Mouse (Mus musculus): ENCODE data around the gene Cltc. TPM values are rescaled to one million over a fixed set of nuclear protein-coding genes. Genes with fewer than 3 reads are reported as not detected.

Gene Cltc
- total and polyA plus RNA-seq, 2 experiments from 2014 or later = 140 to 440 TPM

DNA sequence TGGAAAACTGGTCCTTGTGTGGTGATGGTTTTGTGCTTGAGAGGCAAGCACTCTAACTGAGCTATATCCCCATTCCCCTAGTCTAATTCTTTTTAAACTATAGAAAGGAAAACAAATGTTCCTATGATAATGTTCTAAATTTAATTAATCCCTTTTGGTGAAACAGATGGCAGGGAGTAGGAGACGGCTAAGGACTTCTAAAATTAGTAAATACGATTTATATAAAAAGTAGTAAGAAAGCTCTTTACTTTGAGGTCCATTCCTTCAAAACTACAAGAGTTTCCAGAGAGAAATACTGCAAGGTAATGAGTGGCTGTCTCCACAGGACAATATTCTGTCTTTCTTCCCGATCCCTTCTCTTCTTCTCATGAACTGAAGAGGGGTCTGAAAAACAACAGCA lies 93.0 kb downstream of the Cltc start:
- Histone ChIP-seq H3K4me3 (ENCODE audit: low read depth, low read length) (no peak overlapping the region), H3K27me3 (ENCODE audit: insufficient read depth, low read length) (no peaks in the 10 kb centered on the region), H3K9ac (replicated peaks; ENCODE audit: low read length, poor library complexity, severe bottlenecking) (no peak overlapping the region), H3K4me2 (ENCODE audit: low read depth, low read length, poor library complexity, severe bottlenecking) (no peak overlapping the region), H3K27ac (ENCODE audit: low read depth, low read length) (no peak overlapping the region), H3K36me3 (ENCODE audit: insufficient read depth, low read length) (peaks cover 10% of the 10 kb centered on the region), H3K9me3 (ENCODE audit: low read length) (no peaks in the 10 kb centered on the region), H3K4me1 (ENCODE audit: insufficient read depth, low read length) (no peaks in the 10 kb centered on the region)
- 93% methylated on average over 3 of the region's 3 CpGs for WGBS
- no peak for TF ChIP-seq CTCF (IDR thresholded peaks at IDR 0.05)
- no peak for ATAC-seq (ENCODE audit: low FRiP score)
- no peak for DNase-seq (ENCODE audit: low spot score)

- H3K36me3 ChIP-seq (ENCODE audit: insufficient read depth, low read length) = peaks cover 10% of the 10 kb centered on the region
- no peaks in the 10 kb centered on the region for H3K4me1 ChIP-seq (ENCODE audit: insufficient read depth, low read length)
- no peak overlapping the region for H3K4me2 ChIP-seq (ENCODE audit: low read depth, low read length, poor library complexity, severe bottlenecking)
- no peak for ATAC-seq (ENCODE audit: low FRiP score)
- H3K27ac ChIP-seq (ENCODE audit: low read depth, low read length) = no peak overlapping the region
- H3K9ac ChIP-seq (replicated peaks; ENCODE audit: low read length, poor library complexity, severe bottlenecking) = no peak overlapping the region
- DNase-seq (ENCODE audit: low spot score) = no peak
- H3K4me3 ChIP-seq (ENCODE audit: low read depth, low read length) = no peak overlapping the region
- H3K27me3 ChIP-seq (ENCODE audit: insufficient read depth, low read length) = no peaks in the 10 kb centered on the region
- no peaks in the 10 kb centered on the region for H3K9me3 ChIP-seq (ENCODE audit: low read length)
- TF ChIP-seq CTCF (IDR thresholded peaks at IDR 0.05) = no peak
These were observed 93.4 kb downstream of the Cltc start for GRCm38 (mm10) chr11:86663977-86664376.

- Histone ChIP-seq H3K9me3 (ENCODE audit: low read length) (no peaks in the 10 kb centered on the region), H3K27me3 (ENCODE audit: insufficient read depth, low read length) (no peaks in the 10 kb centered on the region), H3K36me3 (ENCODE audit: insufficient read depth, low read length) (peaks cover 10% of the 10 kb centered on the region), H3K27ac (ENCODE audit: low read depth, low read length) (no peak overlapping the region), H3K4me2 (ENCODE audit: low read depth, low read length, poor library complexity, severe bottlenecking) (no peak overlapping the region), H3K4me3 (ENCODE audit: low read depth, low read length) (no peak overlapping the region), H3K4me1 (ENCODE audit: insufficient read depth, low read length) (no peaks in the 10 kb centered on the region), H3K9ac (replicated peaks; ENCODE audit: low read length, poor library complexity, severe bottlenecking) (no peak overlapping the region)
- TF ChIP-seq CTCF (IDR thresholded peaks at IDR 0.05) = no peak
- WGBS = 96% methylated on average over 8 of the region's 8 CpGs
- no peak for DNase-seq (ENCODE audit: low spot score)
- no peak for ATAC-seq (ENCODE audit: low FRiP score)
These were observed 94.1 kb downstream of the Cltc start for GRCm38 (mm10) chr11:86662986-86663895.

DNA sequence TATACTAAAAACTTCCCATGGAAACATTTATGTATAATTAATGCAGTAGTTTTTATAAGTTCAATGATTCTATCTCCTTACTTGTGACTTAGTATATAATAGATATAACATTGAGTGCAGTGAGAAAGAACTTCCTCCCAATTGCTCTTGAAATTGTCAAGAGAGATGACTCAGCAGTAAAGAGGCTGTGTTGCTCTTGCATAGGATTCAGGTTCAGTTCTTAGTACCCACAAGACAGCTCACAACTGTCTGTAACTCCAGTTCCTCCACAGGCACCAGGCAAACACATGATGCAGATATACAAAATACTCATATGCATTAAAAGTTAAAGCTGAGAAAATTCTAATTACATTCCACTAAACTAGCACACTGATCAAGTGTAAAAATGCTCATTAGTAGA lies 99.5 kb downstream of the Cltc start:
- Histone ChIP-seq H3K36me3 (ENCODE audit: insufficient read depth, low read length) (peaks cover 5% of the 10 kb centered on the region; the same call in 1 of the 2 replicates), H3K9me3 (ENCODE audit: low read length) (no peaks in the 10 kb centered on the region), H3K4me1 (ENCODE audit: insufficient read depth, low read length) (no peaks in the 10 kb centered on the region), H3K4me2 (ENCODE audit: low read depth, low read length, poor library complexity, severe bottlenecking) (no peak overlapping the region), H3K27ac (ENCODE audit: low read depth, low read length) (no peak overlapping the region), H3K4me3 (ENCODE audit: low read depth, low read length) (no peak overlapping the region), H3K9ac (replicated peaks; ENCODE audit: low read length, poor library complexity, severe bottlenecking) (no peak overlapping the region), H3K27me3 (ENCODE audit: insufficient read depth, low read length) (no peaks in the 10 kb centered on the region)
- DNase-seq (ENCODE audit: low spot score) = no peak
- ATAC-seq (ENCODE audit: low FRiP score) = no peak
- TF ChIP-seq CTCF (IDR thresholded peaks at IDR 0.05) = no peak

- no peak overlapping the region for H3K4me2 ChIP-seq (ENCODE audit: low read depth, low read length, poor library complexity, severe bottlenecking)
- H3K9ac ChIP-seq (replicated peaks; ENCODE audit: low read length, poor library complexity, severe bottlenecking) = no peak overlapping the region
- H3K27ac ChIP-seq (ENCODE audit: low read depth, low read length) = no peak overlapping the region
- TF ChIP-seq CTCF (IDR thresholded peaks at IDR 0.05) = no peak
- WGBS = 93% methylated on average over 4 of the region's 4 CpGs
- no peaks in the 10 kb centered on the region for H3K9me3 ChIP-seq (ENCODE audit: low read length)
- H3K27me3 ChIP-seq (ENCODE audit: insufficient read depth, low read length) = no peaks in the 10 kb centered on the region
- no peak for ATAC-seq (ENCODE audit: low FRiP score)
- no peak for DNase-seq (ENCODE audit: low spot score)
- H3K36me3 ChIP-seq (ENCODE audit: insufficient read depth, low read length) = no peaks in the 10 kb centered on the region; the same call in 1 of the 2 replicates
- no peak overlapping the region for H3K4me3 ChIP-seq (ENCODE audit: low read depth, low read length)
- H3K4me1 ChIP-seq (ENCODE audit: insufficient read depth, low read length) = no peaks in the 10 kb centered on the region
These were observed 100.4 kb downstream of the Cltc start for GRCm38 (mm10) chr11:86656849-86657567.

GRCm38 (mm10) chr11:86655671-86656070 lies 101.7 kb downstream of the Cltc start:
- H3K27ac ChIP-seq (ENCODE audit: low read depth, low read length) = no peak overlapping the region
- no peak overlapping the region for H3K4me3 ChIP-seq (ENCODE audit: low read depth, low read length)
- DNase-seq (ENCODE audit: low spot score) (peak; percentile 72), ATAC-seq (ENCODE audit: low FRiP score) (no peak)
- H3K27me3 ChIP-seq (ENCODE audit: insufficient read depth, low read length) = no peaks in the 10 kb centered on the region
- no peak overlapping the region for H3K4me2 ChIP-seq (ENCODE audit: low read depth, low read length, poor library complexity, severe bottlenecking)
- WGBS = 81% methylated on average over 1 of the region's 1 CpGs
- peak; percentile 72 for TF ChIP-seq CTCF (IDR thresholded peaks at IDR 0.05)
- no peaks in the 10 kb centered on the region for H3K36me3 ChIP-seq (ENCODE audit: insufficient read depth, low read length)
- H3K4me1 ChIP-seq (ENCODE audit: insufficient read depth, low read length) = no peaks in the 10 kb centered on the region
- H3K9ac ChIP-seq (replicated peaks; ENCODE audit: low read length, poor library complexity, severe bottlenecking) = no peak overlapping the region
- no peaks in the 10 kb centered on the region for H3K9me3 ChIP-seq (ENCODE audit: low read length)
